Mouse (Mus musculus): ENCODE results near the gene Tmem35b.

Tmem35b gene

GRCm38 (mm10) chr4:127168914-127169345 lies 45.4 kb downstream of the Tmem35b start, which contains the start of gene Dlgap3:
Gene Dlgap3 (plus strand): TSS chr4:127169204.
- peak; percentile 5 to 22 for DNase-seq

- no peak for DNase-seq
Observed at GRCm38 (mm10) chr4:127169346-127170221, 46.1 kb downstream of the Tmem35b start.

GRCm38 (mm10) chr4:127170866-127171265 lies 47.4 kb downstream of the Tmem35b start:
- no peak for DNase-seq

- DNase-seq: no peak
Observed at GRCm38 (mm10) chr4:127171341-127171905, 47.9 kb downstream of the Tmem35b start.

- DNase-seq: no peak
Observed at GRCm38 (mm10) chr4:127172119-127172518, 48.6 kb downstream of the Tmem35b start.

- DNase-seq: no peak
Observed at GRCm38 (mm10) chr4:127172614-127173013, 49.1 kb downstream of the Tmem35b start.

- DNase-seq: peak; percentile 18 to 19
Observed at GRCm38 (mm10) chr4:127173461-127173860, 50.0 kb downstream of the Tmem35b start.

GRCm38 (mm10) chr4:127174075-127174899 lies 50.8 kb downstream of the Tmem35b start:
- no peak for DNase-seq

GRCm38 (mm10) chr4:127174900-127175278 lies 51.4 kb downstream of the Tmem35b start:
- DNase-seq: no peak

GRCm38 (mm10) chr4:127177961-127178360 lies 54.5 kb downstream of the Tmem35b start:
- no peak for DNase-seq

GRCm38 (mm10) chr4:127178671-127179070 lies 55.2 kb downstream of the Tmem35b start:
- no peak for DNase-seq
